Mouse (Mus musculus) spleen, adult 2 months (tissue): Measurements from ENCODE around the gene Rnasek.

ENCODE experiments used
- CTCF ChIP-seq: fragments of 200-500 bp; IDR thresholded peaks from 2 replicates; pipeline ENCODE4 v1.5.1; 2011; ENCODE audit warnings: mild to moderate bottlenecking, inconsistent platforms; ENCODE audit not compliant: insufficient read depth, insufficient read length, insufficient replicate concordance; ENCODE audit errors: extremely low read depth
- POLR2A ChIP-seq: fragments of 200-500 bp; IDR thresholded peaks from 2 replicates; pipeline ENCODE4 v1.6.1; 2011; ENCODE audit warnings: low read depth, low read length, inconsistent platforms

- peak; percentile 92 for TF ChIP-seq CTCF
- no peak for TF ChIP-seq POLR2A
Measured at GRCm38 (mm10) chr11:70201691-70202090, 38.0 kb downstream of the Rnasek start.
